Mouse (Mus musculus) myocyte (in vitro differentiated cells): ENCODE results near the gene Efhd1. TPM values are rescaled to one million over a fixed set of nuclear protein-coding genes. Genes with fewer than 3 reads are reported as not detected.

Experiments used
- H3K27me3 ChIP-seq: one replicate; pipeline ENCODE4 v1.6.1; 2011; ENCODE audit not compliant: control insufficient read depth, insufficient read depth, insufficient read length
- H3K36me3 ChIP-seq: one replicate; pipeline ENCODE4 v1.6.1; 2011; ENCODE audit not compliant: control insufficient read depth, insufficient read depth
- H3K4me2 ChIP-seq: one replicate; pipeline ENCODE4 v1.6.1; 2011; ENCODE audit warnings: low read depth, control low read depth
- H3K4me3 ChIP-seq: one replicate; pipeline ENCODE4 v1.5.1; 2011; ENCODE audit warnings: mild to moderate bottlenecking, control low read depth, moderate library complexity
- H3K79me2 ChIP-seq: one replicate; pipeline ENCODE4 v1.6.1; 2011; ENCODE audit not compliant: control insufficient read depth, insufficient read depth
- H3ac ChIP-seq: one replicate; pipeline ENCODE4 v1.6.1; 2011; ENCODE audit not compliant: control insufficient read depth, insufficient read length
- CEBPB ChIP-seq: IDR thresholded peaks from 2 replicates; pipeline ENCODE4 v1.6.1; 2011; ENCODE audit warnings: mild to moderate bottlenecking, moderate library complexity; ENCODE audit not compliant: poor library complexity, insufficient read depth, severe bottlenecking
- E2F4 ChIP-seq: IDR thresholded peaks from one replicate; pipeline ENCODE4 v1.6.1; 2011; ENCODE audit warnings: mild to moderate bottlenecking, control low read depth, moderate library complexity; ENCODE audit not compliant: insufficient read depth
- MAX ChIP-seq: IDR thresholded peaks from one replicate; pipeline ENCODE4 v1.6.1; 2011; ENCODE audit warnings: low read depth, mild to moderate bottlenecking, control low read depth
- MYOD1 ChIP-seq, 3 experiments: IDR thresholded peaks; one replicate each; pipeline ENCODE4 v1.6.1; 2011; ENCODE audit warnings: control low read depth in 2 of 3, low read depth in 2 of 3, mild to moderate bottlenecking in 2 of 3, moderate library complexity in 1 of 3; ENCODE audit not compliant: insufficient read length in 2 of 3, control insufficient read depth in 1 of 3
- MYOG ChIP-seq, 3 experiments: IDR thresholded peaks; one replicate each; pipeline ENCODE4 v1.6.1; 2011; ENCODE audit warnings: control low read depth in 2 of 3, low read depth in 2 of 3, mild to moderate bottlenecking in 2 of 3; ENCODE audit not compliant: insufficient read length in 2 of 3, control insufficient read depth in 1 of 3, insufficient read depth in 1 of 3
- POLR2A ChIP-seq: IDR thresholded peaks from one replicate; pipeline ENCODE4 v1.6.1; 2011; ENCODE audit warnings: low read depth, mild to moderate bottlenecking, control low read depth, moderate library complexity; ENCODE audit not compliant: insufficient read length
- POLR2AphosphoS2 ChIP-seq: IDR thresholded peaks from one replicate; pipeline ENCODE4 v1.6.1; 2011; ENCODE audit warnings: low read depth, control low read depth; ENCODE audit not compliant: insufficient read length
- REST ChIP-seq: IDR thresholded peaks from one replicate; pipeline ENCODE4 v1.6.1; 2011; ENCODE audit warnings: mild to moderate bottlenecking, control low read depth, moderate library complexity; ENCODE audit not compliant: insufficient read depth, insufficient read length
- SRF ChIP-seq: IDR thresholded peaks from one replicate; pipeline ENCODE4 v1.6.1; 2011; ENCODE audit warnings: low read depth; ENCODE audit not compliant: control insufficient read depth, insufficient read length
- TCF12 ChIP-seq: IDR thresholded peaks from one replicate; pipeline ENCODE4 v1.6.1; 2011; ENCODE audit warnings: mild to moderate bottlenecking, control low read depth; ENCODE audit not compliant: poor library complexity, insufficient read depth, severe bottlenecking
- TCF3 ChIP-seq: IDR thresholded peaks from one replicate; pipeline ENCODE4 v1.6.1; 2011; ENCODE audit warnings: low read depth, control low read depth; ENCODE audit not compliant: insufficient read length
- USF1 ChIP-seq: IDR thresholded peaks from one replicate; pipeline ENCODE4 v1.6.1; 2011; ENCODE audit warnings: low read depth, mild to moderate bottlenecking, control low read depth, moderate library complexity
- polyA plus RNA-seq: library from polyadenylated mRNA; unstranded; fragments of >200 nt; fragmentation: generic; extraction: Trizol; gene quantifications from one replicate; pipeline ENCODE4 v1.2.1, GENCODE M21; 2012; ENCODE audit warnings: missing spikeins

Efhd1 gene
- polyA plus RNA-seq, 1 experiment: 2.1 TPM

GRCm38 (mm10) chr1:87321071-87321470 lies 56.9 kb downstream of the Efhd1 start:
- no peak overlapping the region for H3K4me3 ChIP-seq
- TF ChIP-seq MAX (no peak), MYOG (IDR thresholded peaks at IDR 0.05; ENCODE audit: control insufficient read depth in 1 of 3, insufficient read depth in 1 of 3, insufficient read length in 2 of 3, low read depth in 2 of 3) (no peak), CEBPB (no peak)
- H3K79me2 ChIP-seq: no peaks in the 10 kb centered on the region
- no peaks in the 10 kb centered on the region for H3K27me3 ChIP-seq
- H3ac ChIP-seq: no peak overlapping the region
- H3K4me2 ChIP-seq: no peak overlapping the region
- H3K36me3 ChIP-seq: no peaks in the 10 kb centered on the region

GRCm38 (mm10) chr1:87322778-87323177 lies 58.6 kb downstream of the Efhd1 start:
- Histone ChIP-seq H3K79me2 (peaks cover 3% of the 10 kb centered on the region), H3K4me2 (no peak overlapping the region), H3ac (no peak overlapping the region), H3K4me3 (no peak overlapping the region), H3K36me3 (no peaks in the 10 kb centered on the region), H3K27me3 (no peaks in the 10 kb centered on the region)
- TF ChIP-seq REST: no peak
- no peak for TF ChIP-seq SRF
- no peak for TF ChIP-seq MYOG (IDR thresholded peaks at IDR 0.05; ENCODE audit: control insufficient read depth in 1 of 3, insufficient read depth in 1 of 3, insufficient read length in 2 of 3, low read depth in 2 of 3)
- no peak for TF ChIP-seq CEBPB
- TF ChIP-seq MAX: no peak
- no peak for TF ChIP-seq MYOD1 (IDR thresholded peaks at IDR 0.05; ENCODE audit: control insufficient read depth in 1 of 3, insufficient read length in 2 of 3, low read depth in 2 of 3)
- no peak for TF ChIP-seq USF1
- TF ChIP-seq TCF3: no peak
- no peak for TF ChIP-seq POLR2A
- TF ChIP-seq TCF12: no peak
- TF ChIP-seq POLR2AphosphoS2: no peak
- TF ChIP-seq E2F4: no peak

GRCm38 (mm10) chr1:87324649-87325048 lies 60.5 kb downstream of the Efhd1 start:
- no peak overlapping the region for H3K4me2 ChIP-seq
- no peak for TF ChIP-seq E2F4
- no peak for TF ChIP-seq REST
- TF ChIP-seq CEBPB: no peak
- TF ChIP-seq MYOG (IDR thresholded peaks at IDR 0.05; ENCODE audit: control insufficient read depth in 1 of 3, insufficient read depth in 1 of 3, insufficient read length in 2 of 3, low read depth in 2 of 3): no peak
- TF ChIP-seq POLR2AphosphoS2: no peak
- TF ChIP-seq MYOD1 (IDR thresholded peaks at IDR 0.05; ENCODE audit: control insufficient read depth in 1 of 3, insufficient read length in 2 of 3, low read depth in 2 of 3): no peak
- no peak for TF ChIP-seq MAX
- no peak for TF ChIP-seq TCF3
- no peak for TF ChIP-seq TCF12
- TF ChIP-seq POLR2A: no peak
- no peak for TF ChIP-seq USF1
- no peak for TF ChIP-seq SRF
- no peaks in the 10 kb centered on the region for H3K36me3 ChIP-seq
- no peak overlapping the region for H3ac ChIP-seq
- H3K27me3 ChIP-seq: no peaks in the 10 kb centered on the region
- peaks cover 22% of the 10 kb centered on the region for H3K79me2 ChIP-seq
- no peak overlapping the region for H3K4me3 ChIP-seq

- TF ChIP-seq SRF: peak; percentile 52
- peak; percentile 80 for TF ChIP-seq USF1
- TF ChIP-seq MAX: no peak
- TF ChIP-seq POLR2AphosphoS2: peak; percentile 98
- no peak for TF ChIP-seq TCF12
- peak; percentile 95 for TF ChIP-seq POLR2A
Measured at GRCm38 (mm10) chr1:87326742-87327163, 62.6 kb downstream of the Efhd1 start, which contains the start of gene Gigyf2. Gigyf2 (plus strand) TSS chr1:87326998.

GRCm38 (mm10) chr1:87327165-87327861 lies 63.1 kb downstream of the Efhd1 start:
- peak overlapping the region; percentile 87 for H3K4me2 ChIP-seq
- TF ChIP-seq MYOD1 (IDR thresholded peaks at IDR 0.05; ENCODE audit: control insufficient read depth in 1 of 3, insufficient read length in 2 of 3, low read depth in 2 of 3) (peak in 2 of 3 experiments; percentile 84 to 89), E2F4 (no peak), MYOG (IDR thresholded peaks at IDR 0.05; ENCODE audit: control insufficient read depth in 1 of 3, insufficient read depth in 1 of 3, insufficient read length in 2 of 3, low read depth in 2 of 3) (peak in 2 of 3 experiments; percentile 93 to 94), REST (no peak), POLR2AphosphoS2 (peak; percentile 37), TCF3 (peak; percentile 77), CEBPB (no peak), SRF (no peak)
- H3K27me3 ChIP-seq: no peaks in the 10 kb centered on the region
- H3K36me3 ChIP-seq: no peaks in the 10 kb centered on the region
- peak overlapping the region; percentile 74 for H3ac ChIP-seq
- H3K4me3 ChIP-seq: peak overlapping the region; percentile 58
- peaks cover 48% of the 10 kb centered on the region for H3K79me2 ChIP-seq

More at GRCm38 (mm10) chr1:87326742-87327163, 62.6 kb downstream of the Efhd1 start, which contains the start of gene Gigyf2:
- Histone ChIP-seq H3K36me3 (no peaks in the 10 kb centered on the region), H3K4me3 (peak within 1 kb of the TSS; percentile 58), H3K79me2 (peaks cover 43% of the 10 kb centered on the region), H3ac (peak within 1 kb of the TSS; percentile 74), H3K4me2 (peak within 1 kb of the TSS; percentile 87), H3K27me3 (no peaks in the 10 kb centered on the region)
